Mouse (Mus musculus) hematopoietic stem cell, adult 5-6 weeks (primary cell): ENCODE results near the gene Adgrl4. TPM values are rescaled to one million over a fixed set of nuclear protein-coding genes. Genes with fewer than 3 reads are reported as not detected.

Source experiments
- ATAC-seq, 2 experiments: fragments of 125-278 bp in 1 of 2; replicated peaks in 1 of 2; 2 replicates each; pipeline ENCODE4 v1.8.0; 2016 to 2017; ENCODE audit warnings: inconsistent platforms in 2 of 2, mild to moderate bottlenecking in 2 of 2, moderate number of reproducible peaks in 2 of 2, low read depth in 1 of 2, moderate TSS enrichment in 1 of 2; ENCODE audit not compliant: low FRiP score in 2 of 2, poor library complexity in 2 of 2, severe bottlenecking in 2 of 2, insufficient read depth in 1 of 2, low TSS enrichment in 1 of 2
- total RNA-seq: library from RNA; stranded (forward); fragments of 172-1452, 232-1000 nt; gene quantifications from 2 replicates; pipeline ENCODE4 v1.2.3, GENCODE M21; 2017

The Adgrl4 gene
- total RNA-seq, 1 experiment from 2014 or later = 1,485 TPM

- ATAC-seq = no peak
Observed at GRCm38 (mm10) chr3:151454985-151455701, 17.5 kb downstream of the Adgrl4 start.

DNA sequence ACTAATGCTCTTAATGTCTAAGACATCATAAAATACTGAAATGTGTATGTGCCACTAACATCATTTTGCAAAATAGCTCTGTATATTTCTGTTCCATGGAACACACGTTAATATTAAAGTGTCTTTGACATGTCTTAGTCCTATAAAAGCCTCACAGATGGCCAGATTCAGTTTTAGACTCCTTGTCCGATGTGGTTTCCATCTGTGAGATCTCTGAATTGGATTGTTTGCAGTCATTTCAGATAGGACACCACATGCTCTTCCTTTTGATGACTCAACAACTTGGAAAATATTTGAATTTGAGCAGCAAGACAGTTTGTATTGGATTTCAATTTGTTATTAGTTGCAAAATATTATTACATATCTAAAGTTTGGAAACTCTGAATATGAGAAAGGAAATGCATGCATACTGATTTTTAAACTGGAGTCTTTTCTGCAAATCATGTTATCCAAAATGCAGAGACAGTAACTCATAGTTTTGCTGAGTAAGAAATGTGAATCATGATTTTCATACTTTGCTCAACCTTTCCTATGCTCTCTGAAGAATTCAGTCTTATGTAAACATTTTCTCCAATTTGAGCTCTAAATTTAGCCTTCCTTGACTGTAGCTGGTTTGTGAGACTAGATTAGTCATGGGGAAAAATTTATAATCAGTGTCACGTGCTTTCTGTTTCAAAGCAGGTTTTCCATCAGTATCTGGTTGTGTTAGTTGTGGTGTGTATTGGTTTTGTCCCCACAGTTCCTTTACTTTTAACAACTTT, 21.9 kb downstream of the Adgrl4 start:
- 0 out of 4 replicates have a peak, but pooled peaks of 1 of the 2 experiments have one; percentile 12 for ATAC-seq

DNA sequence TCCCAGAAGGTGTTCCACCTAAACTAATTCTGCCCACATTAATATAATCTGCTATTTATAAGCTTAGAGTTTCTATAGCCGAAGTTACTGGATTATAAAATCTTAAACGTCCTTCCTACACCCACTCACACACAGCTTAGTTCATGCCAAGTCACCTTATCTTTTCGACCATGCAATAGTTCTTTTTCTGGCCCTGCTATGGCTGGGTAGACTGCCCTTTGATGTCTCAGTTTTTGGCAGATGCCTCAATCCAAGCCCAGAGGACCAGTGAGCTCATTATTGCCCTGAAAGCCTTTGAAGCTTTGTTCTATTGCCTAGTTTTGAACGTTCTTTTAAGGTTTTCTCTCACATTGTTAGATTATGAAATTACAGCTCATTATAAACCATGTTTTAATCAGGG, 27.5 kb downstream of the Adgrl4 start:
- no peak; a peak in 1 of 4 replicates for ATAC-seq

DNA sequence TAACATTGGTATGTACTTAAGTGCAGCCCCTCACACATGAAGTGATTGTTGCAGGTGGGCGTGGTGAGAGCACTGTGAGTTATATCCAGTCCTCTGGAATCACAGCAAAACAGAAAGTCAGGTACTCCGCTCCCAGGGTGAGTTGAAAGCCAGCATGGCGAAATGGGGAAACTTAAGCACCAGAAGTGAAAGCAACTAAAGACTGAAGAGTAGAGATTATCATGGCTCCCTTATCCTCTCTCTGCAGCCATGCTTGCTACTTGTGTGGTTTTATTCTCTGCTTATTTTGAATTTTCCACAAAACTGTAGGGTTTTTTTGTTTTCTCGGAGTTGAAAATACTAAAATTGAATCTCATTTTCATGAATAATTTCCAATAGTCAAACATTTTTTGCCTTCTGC, 51.2 kb downstream of the Adgrl4 start:
- no peak for ATAC-seq

- ATAC-seq = no peak
Observed at GRCm38 (mm10) chr3:151505606-151506005, 67.9 kb downstream of the Adgrl4 start.

- ATAC-seq = 0 out of 4 replicates have a peak, but pooled peaks have one; percentile 12 to 25
Observed at GRCm38 (mm10) chr3:151511184-151511583, 73.5 kb downstream of the Adgrl4 start.

DNA sequence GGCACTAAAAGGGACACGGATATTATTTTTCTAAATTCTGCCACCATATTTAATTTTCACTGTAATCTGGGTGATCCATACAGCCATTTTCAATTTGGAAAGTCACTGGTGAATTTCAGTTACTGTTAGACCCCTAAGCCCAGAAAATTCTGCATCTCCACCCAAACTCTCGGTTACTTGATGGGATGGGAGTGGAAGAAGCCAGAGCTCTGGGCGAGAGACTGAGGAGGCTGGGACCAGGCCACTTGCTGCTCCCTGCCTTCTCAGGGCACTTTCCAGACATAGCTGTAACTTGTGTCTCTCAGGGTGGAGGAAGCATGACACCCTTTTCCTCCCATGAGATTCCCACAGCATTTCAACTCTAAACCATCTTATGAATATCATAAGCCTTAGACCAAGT, 109.5 kb downstream of the Adgrl4 start:
- no peak for ATAC-seq

DNA sequence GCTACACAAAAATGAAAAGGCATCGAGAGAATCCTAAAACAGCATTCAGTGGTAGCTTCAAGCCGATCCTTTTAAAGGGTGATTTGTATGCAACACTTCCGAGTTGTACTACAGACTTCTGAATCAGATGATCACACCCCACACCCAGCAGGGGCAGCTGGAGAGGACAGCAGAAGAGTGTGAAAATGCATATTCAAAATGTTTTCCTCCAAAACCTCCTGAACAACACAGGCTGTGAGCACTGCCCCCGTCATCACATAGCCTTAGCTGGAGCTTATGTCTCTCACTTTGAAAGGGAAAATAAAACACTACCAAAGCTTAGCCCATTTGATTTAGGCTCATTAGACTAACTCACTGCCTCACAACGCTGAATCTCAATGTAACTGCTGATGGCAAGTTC, 113.3 kb downstream of the Adgrl4 start:
- no peak for ATAC-seq

DNA sequence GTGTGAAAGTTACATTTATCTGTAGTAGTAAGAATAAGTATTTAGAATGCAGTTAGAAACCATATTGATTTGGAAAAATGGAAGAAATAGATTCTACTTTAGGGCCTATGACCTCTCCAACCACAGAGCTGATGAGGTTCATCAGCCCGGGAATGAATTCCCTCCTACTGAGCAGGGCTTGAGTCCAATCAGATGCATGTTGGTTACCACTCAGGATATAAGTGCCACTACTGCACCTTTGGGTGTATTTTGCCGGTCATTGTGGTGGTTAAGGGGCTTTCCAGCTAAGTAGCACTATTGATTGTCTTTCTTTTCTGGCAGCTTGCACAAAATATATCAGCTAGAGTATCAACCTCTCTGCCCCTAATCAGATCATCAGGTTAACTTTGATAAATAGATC, 118.9 kb downstream of the Adgrl4 start:
- peak; percentile 32 to 69; a peak in 3 of 4 replicates for ATAC-seq

DNA sequence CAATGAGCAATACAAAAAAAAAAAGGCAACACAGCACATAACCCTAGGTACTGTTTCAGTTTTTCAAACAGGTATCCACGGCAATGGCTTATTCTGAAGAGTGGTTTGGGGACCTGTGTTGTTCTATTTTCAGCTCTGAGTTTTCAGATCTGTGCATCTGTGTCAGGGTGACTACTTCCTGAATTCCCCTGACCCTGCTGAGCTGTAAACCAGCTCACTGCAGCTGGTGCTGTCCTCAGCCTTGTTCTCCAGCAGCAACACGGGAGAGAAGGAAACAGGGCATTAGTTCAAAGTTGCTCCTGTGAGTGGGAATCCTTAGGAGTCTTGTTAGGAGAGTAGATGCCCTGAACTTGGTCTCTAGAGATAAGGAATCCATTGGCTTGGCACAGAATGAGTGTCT, 119.4 kb downstream of the Adgrl4 start:
- ATAC-seq = peak; percentile 68 to 80

GRCm38 (mm10) chr3:151557607-151558006, 119.9 kb downstream of the Adgrl4 start:
- ATAC-seq = no peak

- no peak for ATAC-seq
Observed at GRCm38 (mm10) chr3:151558374-151558773, 120.7 kb downstream of the Adgrl4 start.

GRCm38 (mm10) chr3:151565664-151566621, 128.3 kb downstream of the Adgrl4 start:
- no peak for ATAC-seq

GRCm38 (mm10) chr3:151566629-151567028, 128.9 kb downstream of the Adgrl4 start:
- ATAC-seq = no peak

GRCm38 (mm10) chr3:151567541-151567940, 129.9 kb downstream of the Adgrl4 start:
- no peak for ATAC-seq

GRCm38 (mm10) chr3:151572089-151572488, 134.4 kb downstream of the Adgrl4 start:
- ATAC-seq = no peak

DNA sequence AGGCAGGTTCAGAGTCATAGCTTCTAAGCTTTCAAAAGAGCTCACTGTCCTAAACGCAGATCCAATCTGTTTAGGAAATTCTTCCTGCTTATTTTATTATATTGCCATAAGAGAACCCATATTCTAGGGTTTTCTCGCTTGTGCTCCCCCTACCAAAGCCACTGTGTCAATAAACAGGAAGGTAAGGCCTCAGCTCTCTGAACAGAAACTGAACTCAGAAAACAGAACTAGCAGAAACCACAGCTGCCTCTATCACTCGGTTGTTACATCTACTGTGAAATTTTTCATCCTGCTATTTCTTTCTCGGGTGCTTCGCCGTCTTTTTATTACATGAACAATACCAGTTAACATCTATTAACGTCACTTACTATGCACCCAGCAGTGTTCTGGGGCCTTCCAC, 137.6 kb downstream of the Adgrl4 start:
- peak; percentile 67 to 84 for ATAC-seq

GRCm38 (mm10) chr3:151576155-151576554, 138.5 kb downstream of the Adgrl4 start:
- ATAC-seq = no peak
